Mouse (Mus musculus): ENCODE results near the gene Tmem245. TPM values are rescaled to one million over a fixed set of nuclear protein-coding genes. Genes with fewer than 3 reads are reported as not detected.

Gene Tmem245
- polyA plus RNA-seq, 1 experiment: 4.4 TPM

DNA sequence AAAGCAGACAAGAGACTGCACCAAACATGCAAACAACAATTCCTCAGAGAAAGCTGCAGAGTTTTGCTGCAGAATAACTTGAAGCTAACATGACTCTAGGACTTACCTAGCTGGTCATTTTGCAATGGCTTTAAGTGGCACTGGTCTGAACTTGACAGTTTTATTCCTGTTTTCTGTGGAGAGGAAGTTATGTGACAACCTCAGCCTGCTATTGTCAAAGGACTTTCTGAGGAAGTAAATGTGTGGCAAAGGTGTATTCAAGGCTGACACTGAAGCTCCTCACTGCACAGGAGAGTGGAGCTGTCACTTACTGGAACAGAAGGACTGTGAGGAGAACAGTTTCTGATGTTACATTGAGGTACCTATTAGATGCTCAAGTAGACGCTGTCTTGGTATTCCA, 32.5 kb downstream of the Tmem245 start:
- no peak for TF ChIP-seq TCF3 (IDR thresholded peaks at IDR 0.05; ENCODE audit: insufficient read length, low read depth)
- no peak for TF ChIP-seq MAX (IDR thresholded peaks at IDR 0.05; ENCODE audit: low read depth)
- no peak for TF ChIP-seq POLR2A (IDR thresholded peaks at IDR 0.05; ENCODE audit: insufficient read length, low read depth)
- no peak for TF ChIP-seq REST (IDR thresholded peaks at IDR 0.05; ENCODE audit: insufficient read depth, insufficient read length)
- no peak for TF ChIP-seq MYOD1 (IDR thresholded peaks at IDR 0.05; ENCODE audit: control insufficient read depth in 1 of 3, insufficient read length in 2 of 3, low read depth in 2 of 3)
- no peak for TF ChIP-seq POLR2AphosphoS2 (IDR thresholded peaks at IDR 0.05; ENCODE audit: insufficient read length, low read depth)
- no peak for TF ChIP-seq E2F4 (IDR thresholded peaks at IDR 0.05; ENCODE audit: insufficient read depth)
- TF ChIP-seq SRF (IDR thresholded peaks at IDR 0.05; ENCODE audit: control insufficient read depth, insufficient read length, low read depth): no peak
- no peak for TF ChIP-seq MYOG (IDR thresholded peaks at IDR 0.05; ENCODE audit: control insufficient read depth in 1 of 3, insufficient read depth in 1 of 3, insufficient read length in 2 of 3, low read depth in 2 of 3)
- no peak for TF ChIP-seq TCF12 (IDR thresholded peaks at IDR 0.05; ENCODE audit: insufficient read depth, poor library complexity, severe bottlenecking)
- TF ChIP-seq CEBPB (IDR thresholded peaks at IDR 0.05; ENCODE audit: insufficient read depth, poor library complexity, severe bottlenecking): no peak
- peaks cover 47% of the 10 kb centered on the region for H3K36me3 ChIP-seq (ENCODE audit: control insufficient read depth, insufficient read depth)
- H3K27me3 ChIP-seq (ENCODE audit: control insufficient read depth, insufficient read depth, insufficient read length): no peaks in the 10 kb centered on the region
- no peak overlapping the region for H3K4me2 ChIP-seq (ENCODE audit: low read depth)
- no peak overlapping the region for H3K4me3 ChIP-seq
- no peak overlapping the region for H3ac ChIP-seq (ENCODE audit: control insufficient read depth, insufficient read length)
- H3K79me2 ChIP-seq (ENCODE audit: control insufficient read depth, insufficient read depth): no peaks in the 10 kb centered on the region

DNA sequence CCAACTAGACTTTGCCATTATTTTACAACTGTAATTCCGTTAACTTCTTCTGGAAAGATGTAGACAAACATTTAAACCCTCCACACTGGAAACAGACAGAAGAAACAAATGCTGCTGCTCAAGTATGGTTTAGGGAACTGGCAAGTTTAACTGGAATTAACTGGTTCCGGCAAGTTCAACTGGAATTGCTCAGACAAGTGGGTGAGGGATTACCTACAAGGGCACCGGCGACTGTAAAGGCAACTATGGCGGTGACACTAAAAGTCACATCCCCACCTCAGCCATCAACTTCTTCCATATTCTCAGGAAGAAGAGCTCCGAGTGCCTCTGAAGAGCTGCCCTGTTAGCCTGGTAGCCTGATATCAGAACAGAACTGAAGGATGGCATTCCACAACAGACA, 32.9 kb downstream of the Tmem245 start:
- Histone ChIP-seq H3K27me3 (ENCODE audit: control insufficient read depth, insufficient read depth, insufficient read length) (no peaks in the 10 kb centered on the region), H3ac (ENCODE audit: control insufficient read depth, insufficient read length) (no peak overlapping the region), H3K4me3 (no peak overlapping the region), H3K4me2 (ENCODE audit: low read depth) (no peak overlapping the region), H3K79me2 (ENCODE audit: control insufficient read depth, insufficient read depth) (no peaks in the 10 kb centered on the region), H3K36me3 (ENCODE audit: control insufficient read depth, insufficient read depth) (peaks cover 51% of the 10 kb centered on the region)
- no peak for TF ChIP-seq E2F4 (IDR thresholded peaks at IDR 0.05; ENCODE audit: insufficient read depth)
- TF ChIP-seq MYOD1 (IDR thresholded peaks at IDR 0.05; ENCODE audit: control insufficient read depth in 1 of 3, insufficient read length in 2 of 3, low read depth in 2 of 3): no peak
- TF ChIP-seq POLR2A (IDR thresholded peaks at IDR 0.05; ENCODE audit: insufficient read length, low read depth): no peak
- TF ChIP-seq TCF3 (IDR thresholded peaks at IDR 0.05; ENCODE audit: insufficient read length, low read depth): no peak
- no peak for TF ChIP-seq POLR2AphosphoS2 (IDR thresholded peaks at IDR 0.05; ENCODE audit: insufficient read length, low read depth)
- no peak for TF ChIP-seq REST (IDR thresholded peaks at IDR 0.05; ENCODE audit: insufficient read depth, insufficient read length)
- no peak for TF ChIP-seq TCF12 (IDR thresholded peaks at IDR 0.05; ENCODE audit: insufficient read depth, poor library complexity, severe bottlenecking)
- TF ChIP-seq USF1 (IDR thresholded peaks at IDR 0.05; ENCODE audit: low read depth): no peak
- no peak for TF ChIP-seq CEBPB (IDR thresholded peaks at IDR 0.05; ENCODE audit: insufficient read depth, poor library complexity, severe bottlenecking)
- no peak for TF ChIP-seq SRF (IDR thresholded peaks at IDR 0.05; ENCODE audit: control insufficient read depth, insufficient read length, low read depth)
- no peak for TF ChIP-seq MYOG (IDR thresholded peaks at IDR 0.05; ENCODE audit: control insufficient read depth in 1 of 3, insufficient read depth in 1 of 3, insufficient read length in 2 of 3, low read depth in 2 of 3)
- no peak for TF ChIP-seq MAX (IDR thresholded peaks at IDR 0.05; ENCODE audit: low read depth)

DNA sequence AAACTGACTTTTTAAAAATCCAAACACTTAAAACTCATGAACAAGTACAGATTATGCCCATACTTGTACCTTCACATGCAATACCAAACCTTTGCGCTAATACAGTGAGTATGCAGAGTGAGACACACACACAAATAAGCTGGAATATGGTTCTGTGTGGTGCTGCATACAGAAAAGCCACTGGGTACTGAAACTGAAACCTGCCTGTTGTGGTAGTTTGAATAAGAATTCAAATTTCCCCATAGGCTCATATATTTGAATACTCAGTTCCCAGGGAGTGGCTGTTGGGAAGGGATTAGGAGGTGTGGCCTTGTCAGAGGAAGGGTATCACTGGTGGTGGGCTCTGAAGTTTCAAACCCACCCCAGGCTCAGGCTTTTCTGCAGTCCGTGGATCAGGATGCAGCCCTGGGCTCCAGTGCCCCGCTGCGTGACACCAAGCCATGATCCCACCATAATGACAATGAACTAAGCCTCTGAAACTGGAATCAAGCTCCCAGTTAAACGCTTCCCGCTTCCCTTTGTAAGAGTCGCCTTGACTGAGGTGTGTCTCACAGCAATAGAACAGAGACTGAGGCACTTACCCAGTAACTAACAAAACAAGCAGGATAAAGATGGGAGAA, 34.7 kb downstream of the Tmem245 start:
- no peaks in the 10 kb centered on the region for H3K27me3 ChIP-seq (ENCODE audit: control insufficient read depth, insufficient read depth, insufficient read length)
- H3ac ChIP-seq (ENCODE audit: control insufficient read depth, insufficient read length): no peak overlapping the region
- H3K36me3 ChIP-seq (ENCODE audit: control insufficient read depth, insufficient read depth): peaks cover 54% of the 10 kb centered on the region
- no peak overlapping the region for H3K4me3 ChIP-seq
- H3K4me2 ChIP-seq (ENCODE audit: low read depth): no peak overlapping the region
- H3K79me2 ChIP-seq (ENCODE audit: control insufficient read depth, insufficient read depth): no peaks in the 10 kb centered on the region
- TF ChIP-seq POLR2A (IDR thresholded peaks at IDR 0.05; ENCODE audit: insufficient read length, low read depth) (no peak), MYOD1 (IDR thresholded peaks at IDR 0.05; ENCODE audit: control insufficient read depth in 1 of 3, insufficient read length in 2 of 3, low read depth in 2 of 3) (no peak), CEBPB (IDR thresholded peaks at IDR 0.05; ENCODE audit: insufficient read depth, poor library complexity, severe bottlenecking) (no peak), MYOG (IDR thresholded peaks at IDR 0.05; ENCODE audit: control insufficient read depth in 1 of 3, insufficient read depth in 1 of 3, insufficient read length in 2 of 3, low read depth in 2 of 3) (no peak), E2F4 (IDR thresholded peaks at IDR 0.05; ENCODE audit: insufficient read depth) (no peak), REST (IDR thresholded peaks at IDR 0.05; ENCODE audit: insufficient read depth, insufficient read length) (no peak), MAX (IDR thresholded peaks at IDR 0.05; ENCODE audit: low read depth) (no peak), POLR2AphosphoS2 (IDR thresholded peaks at IDR 0.05; ENCODE audit: insufficient read length, low read depth) (no peak), SRF (IDR thresholded peaks at IDR 0.05; ENCODE audit: control insufficient read depth, insufficient read length, low read depth) (no peak), TCF3 (IDR thresholded peaks at IDR 0.05; ENCODE audit: insufficient read length, low read depth) (no peak), TCF12 (IDR thresholded peaks at IDR 0.05; ENCODE audit: insufficient read depth, poor library complexity, severe bottlenecking) (no peak)

DNA sequence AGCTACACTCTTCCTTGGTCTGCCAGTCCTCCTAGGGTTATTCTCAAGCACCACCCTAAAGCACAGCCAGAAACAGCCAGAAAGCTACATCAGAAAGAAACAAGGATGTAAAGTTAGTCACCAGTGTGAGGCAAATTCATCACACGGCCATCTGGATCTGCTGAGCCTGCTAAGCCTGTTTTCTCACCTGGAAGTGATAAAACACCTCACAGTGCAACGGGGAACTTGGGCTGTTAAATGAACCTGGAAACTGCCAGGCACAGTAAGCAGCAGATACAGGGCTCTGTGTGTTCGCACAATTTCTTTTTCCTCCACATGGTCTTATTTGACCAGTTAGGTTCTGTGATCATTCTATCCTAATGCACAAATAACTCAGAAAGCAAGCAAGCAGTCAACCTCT, 37.7 kb downstream of the Tmem245 start:
- TF ChIP-seq TCF12 (IDR thresholded peaks at IDR 0.05; ENCODE audit: insufficient read depth, poor library complexity, severe bottlenecking): no peak
- TF ChIP-seq USF1 (IDR thresholded peaks at IDR 0.05; ENCODE audit: low read depth): no peak
- no peak for TF ChIP-seq CEBPB (IDR thresholded peaks at IDR 0.05; ENCODE audit: insufficient read depth, poor library complexity, severe bottlenecking)
- TF ChIP-seq REST (IDR thresholded peaks at IDR 0.05; ENCODE audit: insufficient read depth, insufficient read length): no peak
- no peak for TF ChIP-seq POLR2A (IDR thresholded peaks at IDR 0.05; ENCODE audit: insufficient read length, low read depth)
- TF ChIP-seq TCF3 (IDR thresholded peaks at IDR 0.05; ENCODE audit: insufficient read length, low read depth): no peak
- no peak for TF ChIP-seq MYOG (IDR thresholded peaks at IDR 0.05; ENCODE audit: control insufficient read depth in 1 of 3, insufficient read depth in 1 of 3, insufficient read length in 2 of 3, low read depth in 2 of 3)
- no peak for TF ChIP-seq POLR2AphosphoS2 (IDR thresholded peaks at IDR 0.05; ENCODE audit: insufficient read length, low read depth)
- TF ChIP-seq E2F4 (IDR thresholded peaks at IDR 0.05; ENCODE audit: insufficient read depth): no peak
- TF ChIP-seq SRF (IDR thresholded peaks at IDR 0.05; ENCODE audit: control insufficient read depth, insufficient read length, low read depth): no peak
- TF ChIP-seq MYOD1 (IDR thresholded peaks at IDR 0.05; ENCODE audit: control insufficient read depth in 1 of 3, insufficient read length in 2 of 3, low read depth in 2 of 3): no peak
- TF ChIP-seq MAX (IDR thresholded peaks at IDR 0.05; ENCODE audit: low read depth): no peak
- H3ac ChIP-seq (ENCODE audit: control insufficient read depth, insufficient read length): no peak overlapping the region
- no peak overlapping the region for H3K4me3 ChIP-seq
- H3K36me3 ChIP-seq (ENCODE audit: control insufficient read depth, insufficient read depth): peaks cover 52% of the 10 kb centered on the region
- H3K79me2 ChIP-seq (ENCODE audit: control insufficient read depth, insufficient read depth): no peaks in the 10 kb centered on the region
- H3K4me2 ChIP-seq (ENCODE audit: low read depth): no peak overlapping the region
- no peaks in the 10 kb centered on the region for H3K27me3 ChIP-seq (ENCODE audit: control insufficient read depth, insufficient read depth, insufficient read length)

Measured in myocyte (in vitro differentiated cells).